Comparison of ENCODE assay signal across 17 mouse cellular contexts in genomic region chr14:55940070-55940800, GRCm38 (mm10). TPM values are rescaled to one million over a fixed set of nuclear protein-coding genes. Genes with fewer than 3 reads are reported as not detected.
A peak's percentile ranks its signal among the peaks of the same experiment; 100 is the strongest.
DNase-seq lines count a peak whose midpoint lies in the region; ATAC-seq and TF ChIP-seq lines count a peak whose summit lies in the region.
"Had no signal": no experiment of that assay in that cellular context is flagged by ENCODE, and none has a peak within 500 bp of the region (broad histone marks: within the 10 kb centered on the region; RNA-seq: fewer than 3 reads in every experiment).

No protein-coding gene starts in this region.

- no peak overlapping the region for H3K27ac ChIP-seq in hindbrain, postnatal 0 days
- H3K27ac ChIP-seq in hindbrain, embryonic 12.5 days: no peak overlapping the region
- H3K27ac ChIP-seq in midbrain, postnatal 0 days (ENCODE audit: low read depth, low read length): no peak overlapping the region
- no peak overlapping the region for H3K27ac ChIP-seq in midbrain, embryonic 10.5 days (replicated peaks)
- peak overlapping the region; percentile 50 for H3K27ac ChIP-seq in cerebellum, adult 2 months (ENCODE audit: insufficient read depth, low read length)
- H3K27ac ChIP-seq: heart, embryonic 10.5 days; liver, embryonic 13.5 days had no signal

- no peaks in the 10 kb centered on the region for H3K36me3 ChIP-seq in hindbrain, postnatal 0 days (ENCODE audit: insufficient read depth, low read length)
- H3K36me3 ChIP-seq in hindbrain, embryonic 12.5 days: no peaks in the 10 kb centered on the region
- no peaks in the 10 kb centered on the region for H3K36me3 ChIP-seq in midbrain, postnatal 0 days (ENCODE audit: insufficient read depth, low read length)
- no peaks in the 10 kb centered on the region for H3K36me3 ChIP-seq in midbrain, embryonic 10.5 days
- H3K36me3 ChIP-seq: heart, embryonic 10.5 days; liver, embryonic 13.5 days had no signal

- H3K9me3 ChIP-seq in hindbrain, postnatal 0 days (ENCODE audit: low read length): no peaks in the 10 kb centered on the region
- H3K9me3 ChIP-seq in hindbrain, embryonic 12.5 days (replicated peaks): no peaks in the 10 kb centered on the region
- H3K9me3 ChIP-seq in midbrain, postnatal 0 days (ENCODE audit: low read length): no peaks in the 10 kb centered on the region
- H3K9me3 ChIP-seq in midbrain, embryonic 10.5 days (replicated peaks): no peaks in the 10 kb centered on the region
- H3K9me3 ChIP-seq: heart, embryonic 10.5 days; liver, embryonic 13.5 days had no signal

- intact Hi-C loops in left cerebral cortex, postnatal 25 days (cut with DNase I): no loop called here

- peak; percentile 33 for DNase-seq in hindbrain, postnatal 0 days (ENCODE audit: low spot score)
- DNase-seq in midbrain, postnatal 0 days (ENCODE audit: low spot score): peak; percentile 29
- DNase-seq in midbrain, embryonic 10.5 days (ENCODE audit: low spot score): no peak
- peak; percentile 18 to 43 for DNase-seq in cerebellum, adult 2 months
- DNase-seq in left cerebral cortex, postnatal 25 days (ENCODE audit: low spot score in 2 of 2): no peak
- DNase-seq in right cerebral cortex, adult 2 months (ENCODE audit: low spot score in 2 of 2): no peak
- DNase-seq: kidney, adult 9 months; layer of hippocampus, adult 9-11 months; liver, embryonic 13.5 days; thymus, postnatal 36 days had no signal

- TF ChIP-seq POLR2A in cerebellum, adult 2 months (IDR thresholded peaks at IDR 0.05; ENCODE audit: borderline replicate concordance, insufficient read depth, low read length): no peak

- no peak overlapping the region for H3K9ac ChIP-seq in hindbrain, postnatal 0 days (replicated peaks; ENCODE audit: low read length)
- no peak overlapping the region for H3K9ac ChIP-seq in hindbrain, embryonic 12.5 days
- H3K9ac ChIP-seq in midbrain, postnatal 0 days (replicated peaks; ENCODE audit: low read length, poor library complexity, severe bottlenecking): no peak overlapping the region
- H3K9ac ChIP-seq: liver, embryonic 13.5 days had no signal

- no peak overlapping the region for H3K4me3 ChIP-seq in hindbrain, postnatal 0 days (ENCODE audit: low read length)
- no peak overlapping the region for H3K4me3 ChIP-seq in hindbrain, embryonic 12.5 days
- H3K4me3 ChIP-seq in midbrain, postnatal 0 days (ENCODE audit: low read depth, low read length): no peak overlapping the region
- no peak overlapping the region for H3K4me3 ChIP-seq in midbrain, embryonic 10.5 days
- no peak overlapping the region for H3K4me3 ChIP-seq in cerebellum, adult 2 months (replicated peaks; ENCODE audit: insufficient read depth, low read depth, low read length)
- H3K4me3 ChIP-seq: heart, embryonic 10.5 days; liver, embryonic 13.5 days had no signal

- no peaks in the 10 kb centered on the region for H3K27me3 ChIP-seq in hindbrain, postnatal 0 days (ENCODE audit: insufficient read depth, low read length)
- H3K27me3 ChIP-seq in hindbrain, embryonic 12.5 days: no peaks in the 10 kb centered on the region
- H3K27me3 ChIP-seq in midbrain, postnatal 0 days (ENCODE audit: insufficient read depth, low read length): no peaks in the 10 kb centered on the region
- no peaks in the 10 kb centered on the region for H3K27me3 ChIP-seq in midbrain, embryonic 10.5 days (ENCODE audit: low read depth, poor library complexity, severe bottlenecking)
- H3K27me3 ChIP-seq in cerebellum, adult 2 months (ENCODE audit: control insufficient read depth, insufficient read depth, low read length): no peaks in the 10 kb centered on the region
- H3K27me3 ChIP-seq: liver, embryonic 13.5 days had no signal

- H3K4me1 ChIP-seq in hindbrain, postnatal 0 days (ENCODE audit: insufficient read depth, low read length): no peaks in the 10 kb centered on the region
- H3K4me1 ChIP-seq in hindbrain, embryonic 12.5 days: no peaks in the 10 kb centered on the region
- H3K4me1 ChIP-seq in midbrain, postnatal 0 days (ENCODE audit: insufficient read depth, low read length): no peaks in the 10 kb centered on the region
- H3K4me1 ChIP-seq in midbrain, embryonic 10.5 days: no peaks in the 10 kb centered on the region
- H3K4me1 ChIP-seq in cerebellum, adult 2 months (ENCODE audit: control insufficient read depth, insufficient read depth, low read length): peaks cover 5% of the 10 kb centered on the region

- TF ChIP-seq CTCF in hindbrain, postnatal 0 days (IDR thresholded peaks at IDR 0.05; ENCODE audit: low read depth): peak; percentile 19
- TF ChIP-seq CTCF in midbrain, postnatal 0 days (IDR thresholded peaks at IDR 0.05): peak; percentile 52
- no peak for TF ChIP-seq CTCF in cerebellum, adult 2 months (IDR thresholded peaks at IDR 0.05; ENCODE audit: borderline replicate concordance, insufficient read depth, low read depth, low read length)

- 41% methylated on average over 7 of the region's 7 CpGs for WGBS in hindbrain, postnatal 0 days
- WGBS in hindbrain, embryonic 12.5 days: 52% methylated on average over 7 of the region's 7 CpGs
- WGBS in midbrain, postnatal 0 days: 56% methylated on average over 7 of the region's 7 CpGs
- WGBS in midbrain, embryonic 10.5 days: 63% methylated on average over 7 of the region's 7 CpGs
- WGBS in cerebellum, adult 2 months: 12% methylated on average over 7 of the region's 7 CpGs

- no peak overlapping the region for H3K4me2 ChIP-seq in hindbrain, postnatal 0 days (ENCODE audit: low read depth, low read length)
- H3K4me2 ChIP-seq in hindbrain, embryonic 12.5 days (replicated peaks): no peak overlapping the region
- H3K4me2 ChIP-seq in midbrain, postnatal 0 days (ENCODE audit: low read depth, low read length, poor library complexity, severe bottlenecking): no peak overlapping the region
- H3K4me2 ChIP-seq: liver, embryonic 13.5 days had no signal

- ATAC-seq in hindbrain, postnatal 0 days: peak; percentile 47; the same call in 1 of the 2 replicates
- no peak for ATAC-seq in hindbrain, embryonic 12.5 days (ENCODE audit: low FRiP score)
- peak; percentile 31; the same call in 1 of the 2 replicates for ATAC-seq in midbrain, postnatal 0 days (ENCODE audit: low FRiP score)
- ATAC-seq: CD4-positive, CD25-positive, alpha-beta regulatory T cell, adult 4 months had no signal

RNA-seq across cellular contexts. Expression of gene Cma1, which starts 4.2 kb away (rescaled TPM):
- 0.21 and 1.6 TPM in 2 replicates for total RNA-seq in hindbrain, postnatal 0 days (2014; rRNA removed)
- 0.88 and 1.3 TPM in 2 replicates for polyA plus RNA-seq in hindbrain, postnatal 0 days (2015; fragmentation: Nextera tagmentation; extraction: Ambion mirVana)
- polyA plus RNA-seq in hindbrain, embryonic 12.5 days (2016; fragmentation: Nextera tagmentation; extraction: Ambion mirVana): not detected in 2 replicates
- total RNA-seq in midbrain, postnatal 0 days (2014; rRNA removed): 2.7 TPM in 1 of 2 replicates, not detected in the other
- polyA plus RNA-seq in midbrain, postnatal 0 days (2015; fragmentation: Nextera tagmentation; extraction: Ambion mirVana): 0.42 and 1.7 TPM in 2 replicates
- not detected in 2 replicates for polyA plus RNA-seq in midbrain, embryonic 10.5 days (2016; fragmentation: Nextera tagmentation; extraction: Ambion mirVana)
- not detected in 2 replicates for polyA plus RNA-seq in cerebellum, adult 2 months (2012; rRNA removed)
- not detected for total RNA-seq in left cerebral cortex, postnatal 25 days (2021)
- total RNA-seq: common myeloid progenitor, adult 5-6 weeks; hematopoietic stem cell, adult 5-6 weeks had no signal
- polyA plus RNA-seq: CD4-positive, CD25-positive, alpha-beta regulatory T cell, adult 4 months; heart, embryonic 10.5 days had no signal

RNA-seq across cellular contexts. Expression of gene Cma2, which starts 10.5 kb away (rescaled TPM):
- not detected in 2 replicates for total RNA-seq in hindbrain, postnatal 0 days (2014; rRNA removed)
- polyA plus RNA-seq in hindbrain, postnatal 0 days (2015; fragmentation: Nextera tagmentation; extraction: Ambion mirVana): not detected in 2 replicates
- polyA plus RNA-seq in hindbrain, embryonic 12.5 days (2016; fragmentation: Nextera tagmentation; extraction: Ambion mirVana): not detected in 2 replicates
- not detected in 2 replicates for total RNA-seq in midbrain, postnatal 0 days (2014; rRNA removed)
- polyA plus RNA-seq in midbrain, postnatal 0 days (2015; fragmentation: Nextera tagmentation; extraction: Ambion mirVana): not detected in 2 replicates
- polyA plus RNA-seq in midbrain, embryonic 10.5 days (2016; fragmentation: Nextera tagmentation; extraction: Ambion mirVana): not detected in 2 replicates
- not detected in 2 replicates for polyA plus RNA-seq in cerebellum, adult 2 months (2012; rRNA removed)
- total RNA-seq in left cerebral cortex, postnatal 25 days (2021): not detected
- total RNA-seq: common myeloid progenitor, adult 5-6 weeks; gastrocnemius, adult 18-20 months; hematopoietic stem cell, adult 5-6 weeks; megakaryocyte, adult 5-6 weeks had no signal
- polyA plus RNA-seq: CD4-positive, CD25-positive, alpha-beta regulatory T cell, adult 4 months; heart, embryonic 10.5 days; liver, embryonic 13.5 days had no signal

RNA-seq across cellular contexts. Expression of gene Sdr39u1, which starts 40.1 kb away (rescaled TPM):
- total RNA-seq in hindbrain, postnatal 0 days (2014; rRNA removed): 120 and 138 TPM in 2 replicates
- polyA plus RNA-seq in hindbrain, postnatal 0 days (2015; fragmentation: Nextera tagmentation; extraction: Ambion mirVana): 134 and 136 TPM in 2 replicates
- polyA plus RNA-seq in hindbrain, embryonic 12.5 days (2016; fragmentation: Nextera tagmentation; extraction: Ambion mirVana): 63.5 and 68.3 TPM in 2 replicates
- 143 and 146 TPM in 2 replicates for total RNA-seq in midbrain, postnatal 0 days (2014; rRNA removed)
- 131 and 162 TPM in 2 replicates for polyA plus RNA-seq in midbrain, postnatal 0 days (2015; fragmentation: Nextera tagmentation; extraction: Ambion mirVana)
- 27.5 and 31.5 TPM in 2 replicates for polyA plus RNA-seq in midbrain, embryonic 10.5 days (2016; fragmentation: Nextera tagmentation; extraction: Ambion mirVana)
- 214 and 218 TPM in 2 replicates for polyA plus RNA-seq in cerebellum, adult 2 months (2012; rRNA removed)
- total RNA-seq in left cerebral cortex, postnatal 25 days (2021): 10 to 100 TPM; 96.3 to 96.9 TPM

RNA-seq across cellular contexts. Expression of gene Khnyn, which starts 55.5 kb away (rescaled TPM):
- total RNA-seq in hindbrain, postnatal 0 days (2014; rRNA removed): 15.1 and 17.9 TPM in 2 replicates
- polyA plus RNA-seq in hindbrain, postnatal 0 days (2015; fragmentation: Nextera tagmentation; extraction: Ambion mirVana): 7.0 and 7.1 TPM in 2 replicates
- 22.4 and 23.5 TPM in 2 replicates for polyA plus RNA-seq in hindbrain, embryonic 12.5 days (2016; fragmentation: Nextera tagmentation; extraction: Ambion mirVana)
- 14.2 and 19.9 TPM in 2 replicates for total RNA-seq in midbrain, postnatal 0 days (2014; rRNA removed)
- polyA plus RNA-seq in midbrain, postnatal 0 days (2015; fragmentation: Nextera tagmentation; extraction: Ambion mirVana): 6.3 and 6.5 TPM in 2 replicates
- polyA plus RNA-seq in midbrain, embryonic 10.5 days (2016; fragmentation: Nextera tagmentation; extraction: Ambion mirVana): 23.2 and 24.7 TPM in 2 replicates
- polyA plus RNA-seq in cerebellum, adult 2 months (2012; rRNA removed): 47.4 and 52.8 TPM in 2 replicates
- total RNA-seq in left cerebral cortex, postnatal 25 days (2021): 10 to 100 TPM; 10.1 to 10.7 TPM

RNA-seq across cellular contexts. Expression of gene Cbln3, which starts 56.0 kb away (rescaled TPM):
- total RNA-seq in hindbrain, postnatal 0 days (2014; rRNA removed): 2.1 and 5.0 TPM in 2 replicates
- polyA plus RNA-seq in hindbrain, postnatal 0 days (2015; fragmentation: Nextera tagmentation; extraction: Ambion mirVana): 0.67 and 0.68 TPM in 2 replicates
- polyA plus RNA-seq in hindbrain, embryonic 12.5 days (2016; fragmentation: Nextera tagmentation; extraction: Ambion mirVana): 0.05 and 0.35 TPM in 2 replicates
- 0.66 and 1.8 TPM in 2 replicates for total RNA-seq in midbrain, postnatal 0 days (2014; rRNA removed)
- polyA plus RNA-seq in midbrain, postnatal 0 days (2015; fragmentation: Nextera tagmentation; extraction: Ambion mirVana): 0.43 and 0.54 TPM in 2 replicates
- 0.14 and 0.16 TPM in 2 replicates for polyA plus RNA-seq in midbrain, embryonic 10.5 days (2016; fragmentation: Nextera tagmentation; extraction: Ambion mirVana)
- 534 and 635 TPM in 2 replicates for polyA plus RNA-seq in cerebellum, adult 2 months (2012; rRNA removed)
- under 1 TPM; 0.14 to 0.25 TPM for total RNA-seq in left cerebral cortex, postnatal 25 days (2021)
- total RNA-seq: common myeloid progenitor, adult 5-6 weeks; gastrocnemius, adult 18-20 months had no signal
- polyA plus RNA-seq: CD4-positive, CD25-positive, alpha-beta regulatory T cell, adult 4 months had no signal

Comparison
In these comparisons a context has a peak if more than half of its experiments do, and no peak if none do; other contexts are left out.
1. DNase-seq: peak in hindbrain, postnatal 0 days (single experiment), midbrain, postnatal 0 days (single experiment) and cerebellum, adult 2 months (2 of 2); none in midbrain, embryonic 10.5 days (single experiment), left cerebral cortex, postnatal 25 days (0 of 2) and right cerebral cortex, adult 2 months (0 of 2).